Mouse (Mus musculus) intestine, embryonic 16.5 days (tissue): ENCODE results near the gene Pdzd3. TPM values are rescaled to one million over a fixed set of nuclear protein-coding genes. Genes with fewer than 3 reads are reported as not detected.
A peak's percentile ranks its signal among the peaks of the same experiment; 100 is the strongest.

Source experiments
- ATAC-seq: fragments of 200-750 bp; cut with Nextera tagmentation; 2 replicates; pipeline ENCODE4 v1.8.0; 2017; ENCODE audit warnings: moderate TSS enrichment, moderate library complexity
- H3K27ac ChIP-seq: fragments of 300-500 bp; sonication (generic); 2 replicates; pipeline ENCODE4 v1.5.1; 2014; ENCODE audit warnings: mild to moderate bottlenecking, low read length
- H3K27me3 ChIP-seq: fragments of 300-500 bp; sonication (generic); replicated peaks from 2 replicates; pipeline ENCODE4 v1.6.1; 2014; ENCODE audit warnings: low read length, control low read depth, mixed read lengths; ENCODE audit not compliant: control insufficient read depth, insufficient read depth
- H3K36me3 ChIP-seq: fragments of 300-500 bp; sonication (generic); 2 replicates; pipeline ENCODE4 v1.6.1; 2014; ENCODE audit warnings: low read length, control low read depth; ENCODE audit not compliant: control insufficient read depth, insufficient read depth
- H3K4me1 ChIP-seq: fragments of 300-500 bp; sonication (generic); 2 replicates; pipeline ENCODE4 v1.6.1; 2014; ENCODE audit warnings: low read length, control low read depth, mixed read lengths; ENCODE audit not compliant: control insufficient read depth, insufficient read depth
- H3K4me2 ChIP-seq: fragments of 300-500 bp; sonication (generic); 2 replicates; pipeline ENCODE4 v1.6.1; 2014; ENCODE audit warnings: low read depth, low read length, control low read depth
- H3K4me3 ChIP-seq: fragments of 300-500 bp; sonication (generic); 2 replicates; pipeline ENCODE4 v1.5.1; 2014; ENCODE audit warnings: mild to moderate bottlenecking, low read length
- H3K9ac ChIP-seq: fragments of 300-500 bp; sonication (generic); 2 replicates; pipeline ENCODE4 v1.6.1; 2014; ENCODE audit warnings: low read depth, low read length
- H3K9me3 ChIP-seq: fragments of 300-500 bp; sonication (generic); 2 replicates; pipeline ENCODE4 v1.6.1; 2016; ENCODE audit warnings: low read length, control low read depth; ENCODE audit not compliant: control insufficient read depth
- WGBS: fragments of 180-500 bp; shearing (Covaris S2); extraction: QIAGEN DNeasy Blood & Tissue Kit; methylation state at CpG from one replicate; pipeline ENCODE4 v1.1.7; 2014; 5-methylcytosine and 5-hydroxymethylcytosine counted together
- polyA plus RNA-seq: library from polyadenylated mRNA; unstranded; fragments of >200 nt; fragmentation: Nextera tagmentation; extraction: Ambion mirVana; gene quantifications from 2 replicates; pipeline ENCODE4 v1.2.1, GENCODE M21; 2015

Pdzd3 gene
- polyA plus RNA-seq, 1 experiment from 2014 or later: 22.2 TPM

- 79% methylated on average over 8 of the region's 8 CpGs for WGBS
- no peak overlapping the region for H3K9ac ChIP-seq
- H3K4me3 ChIP-seq: no peak overlapping the region
- H3K36me3 ChIP-seq: no peaks in the 10 kb centered on the region
- peaks cover 10% of the 10 kb centered on the region; the same call in 1 of the 2 replicates for H3K4me1 ChIP-seq
- H3K27ac ChIP-seq: no peak overlapping the region
- ATAC-seq: no peak
- no peaks in the 10 kb centered on the region for H3K9me3 ChIP-seq
- H3K27me3 ChIP-seq: no peaks in the 10 kb centered on the region
- no peak overlapping the region for H3K4me2 ChIP-seq
Observed at GRCm38 (mm10) chr9:44256213-44256612, 4.9 kb upstream of the Pdzd3 start.

- Histone ChIP-seq H3K4me3 (no peak overlapping the region), H3K9me3 (no peaks in the 10 kb centered on the region), H3K9ac (no peak overlapping the region), H3K4me2 (no peak overlapping the region), H3K36me3 (no peaks in the 10 kb centered on the region), H3K27me3 (no peaks in the 10 kb centered on the region), H3K4me1 (peaks cover 14% of the 10 kb centered on the region), H3K27ac (no peak overlapping the region)
- no peak for ATAC-seq
- 59% methylated on average over 6 of the region's 6 CpGs for WGBS
Observed at GRCm38 (mm10) chr9:44255136-44255521, 3.9 kb upstream of the Pdzd3 start.

GRCm38 (mm10) chr9:44254508-44255135 is 3.4 kb upstream of the Pdzd3 start:
- Histone ChIP-seq H3K4me2 (no peak overlapping the region), H3K27me3 (no peaks in the 10 kb centered on the region), H3K9me3 (no peaks in the 10 kb centered on the region), H3K27ac (no peak overlapping the region), H3K4me3 (no peak overlapping the region), H3K36me3 (no peaks in the 10 kb centered on the region), H3K9ac (no peak overlapping the region), H3K4me1 (peaks cover 15% of the 10 kb centered on the region)
- ATAC-seq: no peak
- WGBS: 17% methylated on average over 5 of the region's 5 CpGs

DNA sequence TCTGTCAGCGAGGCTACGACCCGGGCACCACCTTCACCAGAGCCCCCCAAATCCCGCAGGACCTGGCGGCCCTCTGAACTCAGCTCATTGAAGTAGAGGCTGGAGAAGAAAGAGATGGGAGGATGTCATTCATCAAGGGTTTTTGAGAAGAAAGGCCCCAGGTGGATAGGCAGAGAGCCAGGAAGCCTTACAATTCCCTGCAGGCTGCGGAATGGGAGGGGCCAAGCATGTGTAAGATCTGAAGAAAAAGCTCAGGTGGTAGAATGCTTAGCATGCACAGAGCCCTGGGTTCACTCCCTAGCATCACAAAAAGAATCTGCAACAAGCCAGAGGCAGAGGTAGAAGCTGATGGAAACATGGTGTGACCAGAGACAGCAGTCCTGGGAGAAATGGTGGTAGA is 2.2 kb upstream of the Pdzd3 start:
- H3K9me3 ChIP-seq: no peaks in the 10 kb centered on the region
- H3K27me3 ChIP-seq: no peaks in the 10 kb centered on the region
- no peak overlapping the region for H3K4me2 ChIP-seq
- H3K4me1 ChIP-seq: peaks cover 16% of the 10 kb centered on the region
- 84% methylated on average over 6 of the region's 6 CpGs for WGBS
- H3K9ac ChIP-seq: no peak overlapping the region
- H3K4me3 ChIP-seq: no peak overlapping the region
- no peak overlapping the region for H3K27ac ChIP-seq
- no peak for ATAC-seq
- no peaks in the 10 kb centered on the region for H3K36me3 ChIP-seq

- WGBS: 68% methylated on average over 4 of the region's 4 CpGs
- Histone ChIP-seq H3K36me3 (no peaks in the 10 kb centered on the region), H3K4me2 (peak overlapping the region; percentile 44), H3K27ac (no peak overlapping the region), H3K9me3 (no peaks in the 10 kb centered on the region), H3K4me3 (peak overlapping the region; percentile 41), H3K4me1 (peaks cover 16% of the 10 kb centered on the region), H3K27me3 (no peaks in the 10 kb centered on the region), H3K9ac (peak overlapping the region; percentile 50)
- ATAC-seq: no peak
Observed at GRCm38 (mm10) chr9:44250445-44250844, 826 bp downstream of the Pdzd3 start.

GRCm38 (mm10) chr9:44249181-44250146 is 1.8 kb downstream of the Pdzd3 start:
- Histone ChIP-seq H3K9me3 (no peaks in the 10 kb centered on the region), H3K4me2 (peak overlapping the region; percentile 44), H3K27me3 (no peaks in the 10 kb centered on the region), H3K9ac (0 out of 2 replicates have a peak overlapping the region, but pooled peaks have one; percentile 11), H3K4me3 (peak overlapping the region; percentile 41; the same call in 1 of the 2 replicates), H3K27ac (no peak overlapping the region), H3K4me1 (peaks cover 16% of the 10 kb centered on the region), H3K36me3 (no peaks in the 10 kb centered on the region)
- WGBS: 45% methylated on average over 26 of the region's 26 CpGs
- peak; percentile 73 for ATAC-seq

GRCm38 (mm10) chr9:44247907-44248306 is 3.4 kb downstream of the Pdzd3 start:
- no peak overlapping the region for H3K27ac ChIP-seq
- H3K4me1 ChIP-seq: peaks cover 9% of the 10 kb centered on the region
- ATAC-seq: no peak
- no peak overlapping the region for H3K4me3 ChIP-seq
- H3K9me3 ChIP-seq: no peaks in the 10 kb centered on the region
- H3K9ac ChIP-seq: no peak overlapping the region
- no peak overlapping the region for H3K4me2 ChIP-seq
- no peaks in the 10 kb centered on the region for H3K27me3 ChIP-seq
- H3K36me3 ChIP-seq: no peaks in the 10 kb centered on the region
- WGBS: 74% methylated on average over 6 of the region's 6 CpGs

DNA sequence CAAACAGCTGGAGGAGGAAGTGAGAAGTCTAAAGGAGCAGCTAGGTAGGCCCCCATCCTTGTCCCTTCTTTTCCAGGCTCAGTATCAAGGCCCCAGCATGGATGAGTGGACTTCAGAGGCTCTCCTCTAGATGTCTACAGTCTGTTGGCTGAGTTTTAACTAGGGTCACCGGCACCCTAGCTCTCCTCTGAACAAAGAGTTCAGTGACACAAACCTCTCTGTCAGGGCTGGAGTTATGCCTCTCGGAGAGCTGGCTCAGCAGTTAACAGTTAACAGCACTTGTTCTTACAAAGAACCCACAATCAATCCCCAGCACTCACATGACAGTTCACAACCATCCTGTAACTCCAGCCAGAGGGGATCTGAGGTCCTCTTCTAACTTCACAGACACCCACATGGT is 7.7 kb downstream of the Pdzd3 start:
- H3K27ac ChIP-seq: no peak overlapping the region
- 0 out of 2 replicates have a peak, but pooled peaks cover 4% of the 10 kb centered on the region for H3K4me1 ChIP-seq
- no peaks in the 10 kb centered on the region for H3K9me3 ChIP-seq
- H3K9ac ChIP-seq: no peak overlapping the region
- no peak for ATAC-seq
- H3K27me3 ChIP-seq: no peaks in the 10 kb centered on the region
- 65% methylated on average over 2 of the region's 2 CpGs for WGBS
- no peaks in the 10 kb centered on the region for H3K36me3 ChIP-seq
- H3K4me2 ChIP-seq: no peak overlapping the region
- H3K4me3 ChIP-seq: no peak overlapping the region

GRCm38 (mm10) chr9:44241418-44241817 is 9.9 kb downstream of the Pdzd3 start:
- WGBS: 73% methylated on average over 9 of the region's 9 CpGs
- H3K4me1 ChIP-seq: 0 out of 2 replicates have a peak, but pooled peaks cover 4% of the 10 kb centered on the region
- ATAC-seq: no peak
- no peak overlapping the region for H3K4me3 ChIP-seq
- no peak overlapping the region for H3K9ac ChIP-seq
- H3K9me3 ChIP-seq: no peaks in the 10 kb centered on the region
- H3K27ac ChIP-seq: no peak overlapping the region
- H3K36me3 ChIP-seq: no peaks in the 10 kb centered on the region
- no peak overlapping the region for H3K4me2 ChIP-seq
- H3K27me3 ChIP-seq: no peaks in the 10 kb centered on the region
